Mouse (Mus musculus) layer of hippocampus, adult 9-10 months (tissue): ENCODE measurements around the gene Gtf2ird1.
"Not testable (repeated sequence)": the region's sequence is repeated elsewhere in the genome, so short reads cannot be mapped to it uniquely, and the experiment has no call there.

Experiments used
- DNase-seq: peaks from one replicate; pipeline ENCODE4 v3.0.0; 2022; ENCODE audit warnings: low spot score

Gene Gtf2ird1

GRCm38 (mm10) chr5:134345449-134345848 lies 111.1 kb downstream of the Gtf2ird1 start:
- DNase-seq: no peak

DNA sequence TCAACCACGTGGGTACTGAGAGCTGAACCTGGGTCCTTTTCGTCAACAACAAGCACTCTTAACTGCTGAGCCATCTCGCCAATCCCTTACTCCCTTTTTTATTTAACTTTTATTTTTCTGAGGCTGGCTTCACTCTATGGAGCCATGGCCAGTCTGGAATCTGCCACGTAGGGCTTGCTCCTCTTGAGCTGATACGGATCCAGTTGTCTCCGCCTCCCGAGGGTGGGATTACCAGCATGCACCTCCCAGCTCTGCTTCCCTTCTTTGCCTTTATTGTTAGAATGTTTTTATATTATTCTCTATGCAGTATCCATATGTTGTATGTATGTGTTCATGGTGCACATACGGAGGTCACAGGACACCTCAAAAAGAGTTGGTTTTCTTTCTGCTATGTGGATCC lies 112.4 kb downstream of the Gtf2ird1 start:
- DNase-seq: no peak

- DNase-seq: not testable (repeated sequence)
Measured at GRCm38 (mm10) chr5:134343530-134343929, 113.0 kb downstream of the Gtf2ird1 start.

DNA sequence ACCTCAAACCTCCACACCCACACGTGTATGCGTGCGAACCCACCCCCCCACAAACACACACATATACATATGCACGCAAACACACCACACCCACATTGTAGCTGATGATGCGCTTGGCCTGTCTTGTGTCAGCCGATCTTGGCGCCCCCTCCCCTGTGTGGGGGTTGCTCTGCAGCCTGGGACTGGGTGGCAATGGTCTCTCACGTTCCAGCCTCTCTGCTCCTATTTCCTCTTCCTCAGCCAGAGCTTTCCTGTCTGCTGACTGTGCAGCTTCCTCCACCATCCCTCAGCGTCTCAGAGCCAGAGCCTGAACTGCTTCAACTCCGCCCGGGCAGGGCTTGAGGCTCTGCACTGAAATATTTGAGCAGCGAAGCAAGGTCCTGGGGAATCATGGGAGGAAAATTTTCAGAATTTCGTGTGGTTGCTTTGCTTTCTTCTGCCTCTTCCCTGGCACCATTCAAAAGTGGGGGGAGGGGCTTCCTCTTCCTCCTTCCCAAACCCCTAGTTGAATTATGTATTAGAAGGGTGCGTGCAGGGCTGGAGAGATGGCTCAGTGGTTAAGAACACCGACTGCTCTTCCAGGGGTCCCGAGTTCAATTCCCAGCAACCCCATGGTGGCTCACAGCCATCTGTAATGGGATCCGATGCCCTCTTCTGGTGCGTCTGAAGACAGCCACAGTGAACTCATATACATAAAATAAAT lies 113.9 kb downstream of the Gtf2ird1 start:
- DNase-seq: no peak

GRCm38 (mm10) chr5:134341721-134342120 lies 114.8 kb downstream of the Gtf2ird1 start:
- no peak for DNase-seq

GRCm38 (mm10) chr5:134341321-134341720 lies 115.2 kb downstream of the Gtf2ird1 start:
- no peak for DNase-seq

DNA sequence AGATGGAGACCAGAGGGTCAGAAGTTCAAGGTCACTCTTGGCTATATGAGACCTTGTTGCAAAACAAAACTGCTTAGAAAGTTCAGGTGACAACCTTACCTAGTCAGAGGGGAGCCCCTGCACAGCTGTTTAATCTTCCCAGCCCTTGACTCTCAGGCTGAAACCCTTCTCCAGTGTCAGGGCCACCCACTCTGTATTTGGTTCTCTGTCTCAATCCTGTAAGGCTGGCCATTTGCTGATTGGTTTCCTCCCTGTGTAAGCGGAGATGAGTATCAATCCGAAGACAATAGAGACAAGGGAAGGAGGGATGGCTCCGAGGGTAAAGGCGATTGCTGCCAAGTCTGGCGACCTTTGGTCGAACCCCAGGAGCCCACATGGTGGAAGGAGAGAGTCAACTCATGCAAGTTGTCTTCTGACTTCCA lies 116.4 kb downstream of the Gtf2ird1 start:
- no peak for DNase-seq

- not testable (repeated sequence) for DNase-seq
Measured at GRCm38 (mm10) chr5:134337012-134337411, 119.5 kb downstream of the Gtf2ird1 start.

DNA sequence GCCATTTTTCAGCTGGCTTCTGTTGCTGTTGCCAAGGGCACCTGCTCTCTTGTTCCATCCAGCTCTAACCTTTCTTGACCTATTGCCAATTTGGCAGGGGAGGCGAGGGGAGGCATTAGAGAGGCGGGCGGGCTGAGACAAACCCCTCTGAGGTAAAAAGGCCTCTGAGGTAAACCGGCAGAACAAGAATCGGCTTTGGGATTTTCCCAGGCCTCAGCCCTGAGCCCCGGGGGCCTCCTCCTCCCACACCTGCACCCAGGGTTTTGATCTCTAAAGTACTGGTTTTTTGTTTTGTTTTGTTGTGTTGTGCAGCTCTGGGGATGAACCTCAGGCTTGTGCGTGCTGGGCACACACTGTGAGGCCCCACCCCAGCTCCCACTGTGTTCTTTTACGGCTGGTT lies 123.8 kb downstream of the Gtf2ird1 start:
- DNase-seq: no peak

- no peak for DNase-seq
Measured at GRCm38 (mm10) chr5:134330082-134330481, 126.4 kb downstream of the Gtf2ird1 start.

- no peak for DNase-seq
Measured at GRCm38 (mm10) chr5:134329311-134329710, 127.2 kb downstream of the Gtf2ird1 start.

- no peak for DNase-seq
Measured at GRCm38 (mm10) chr5:134328482-134329001, 128.0 kb downstream of the Gtf2ird1 start.

GRCm38 (mm10) chr5:134325856-134326566 lies 130.5 kb downstream of the Gtf2ird1 start:
- DNase-seq: no peak

DNA sequence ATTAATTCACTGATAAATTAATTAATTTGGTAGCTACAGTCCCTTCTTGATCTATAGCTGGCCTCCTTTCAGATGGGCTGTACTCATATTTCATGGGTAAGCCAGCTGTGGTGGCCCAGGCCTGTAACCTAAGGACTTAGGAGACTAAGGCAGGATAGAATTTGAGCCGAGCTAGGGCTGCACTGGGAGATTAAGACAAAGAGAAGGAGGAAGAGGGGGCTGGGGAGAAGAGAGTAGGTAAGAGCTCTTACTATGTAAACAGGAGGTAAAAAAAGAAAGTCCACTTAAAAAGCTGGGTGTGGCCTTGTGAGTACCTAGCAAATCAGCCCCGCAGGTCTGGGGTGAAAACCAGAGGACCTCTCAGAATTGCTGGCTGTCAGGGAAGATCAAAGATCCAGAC lies 132.6 kb downstream of the Gtf2ird1 start:
- no peak for DNase-seq

- DNase-seq: no peak
Measured at GRCm38 (mm10) chr5:134323311-134323710, 133.2 kb downstream of the Gtf2ird1 start.

GRCm38 (mm10) chr5:134322355-134322754 lies 134.2 kb downstream of the Gtf2ird1 start:
- DNase-seq: no peak

GRCm38 (mm10) chr5:134321699-134322098 lies 134.8 kb downstream of the Gtf2ird1 start:
- DNase-seq: no peak

GRCm38 (mm10) chr5:134318903-134319302 lies 137.6 kb downstream of the Gtf2ird1 start:
- no peak for DNase-seq

- no peak for DNase-seq
Measured at GRCm38 (mm10) chr5:134316721-134317120, 139.8 kb downstream of the Gtf2ird1 start.

GRCm38 (mm10) chr5:134315623-134316350 lies 140.7 kb downstream of the Gtf2ird1 start:
- no peak for DNase-seq

GRCm38 (mm10) chr5:134314688-134315622 lies 141.6 kb downstream of the Gtf2ird1 start, which contains the start of gene Gtf2i:
Gtf2i (minus strand) TSS chr5:134314760.
- peak; percentile 89 for DNase-seq
